Mouse (Mus musculus) neural tube, embryonic 12.5 days (tissue): ENCODE results near the gene Crip1. TPM values are rescaled to one million over a fixed set of nuclear protein-coding genes. Genes with fewer than 3 reads are reported as not detected.

Experiments used
- ATAC-seq: fragments of 200-750 bp; cut with Nextera tagmentation; 2 replicates; pipeline ENCODE4 v1.8.0; 2017; ENCODE audit warnings: low read depth, mild to moderate bottlenecking, moderate TSS enrichment, moderate library complexity; ENCODE audit not compliant: low FRiP score
- H3K27ac ChIP-seq: fragments of 300-500 bp; sonication (generic); 2 replicates; pipeline ENCODE4 v1.5.1; 2016
- H3K27me3 ChIP-seq: fragments of 300-500 bp; sonication (generic); replicated peaks from 2 replicates; pipeline ENCODE4 v1.6.1; 2016; ENCODE audit warnings: mild to moderate bottlenecking
- H3K36me3 ChIP-seq: fragments of 300-500 bp; sonication (generic); 2 replicates; pipeline ENCODE4 v1.6.1; 2016; ENCODE audit warnings: mild to moderate bottlenecking
- H3K4me1 ChIP-seq: fragments of 300-500 bp; sonication (generic); 2 replicates; pipeline ENCODE4 v1.6.1; 2016
- H3K4me2 ChIP-seq: fragments of 300-500 bp; sonication (generic); replicated peaks from 2 replicates; pipeline ENCODE4 v1.6.1; 2016; ENCODE audit warnings: mild to moderate bottlenecking
- H3K4me3 ChIP-seq: fragments of 300-500 bp; sonication (generic); 2 replicates; pipeline ENCODE4 v1.5.1; 2016
- H3K9ac ChIP-seq: fragments of 300-500 bp; sonication (generic); 2 replicates; pipeline ENCODE4 v1.6.1; 2016; ENCODE audit warnings: mild to moderate bottlenecking
- H3K9me3 ChIP-seq: fragments of 300-500 bp; sonication (generic); 2 replicates; pipeline ENCODE4 v1.6.1; 2016; ENCODE audit warnings: mild to moderate bottlenecking
- WGBS: fragments of 180-500 bp; shearing (Covaris S2); methylation state at CpG from one replicate; pipeline ENCODE4 v1.1.7; 2016; 5-methylcytosine and 5-hydroxymethylcytosine counted together
- polyA plus RNA-seq: library from polyadenylated mRNA; unstranded; fragments of >200 nt; fragmentation: Nextera tagmentation; extraction: Ambion mirVana; gene quantifications from 2 replicates; pipeline ENCODE4 v1.2.1, GENCODE M21; 2016

The Crip1 gene
- polyA plus RNA-seq, 1 experiment from 2014 or later = 65.8 TPM

DNA sequence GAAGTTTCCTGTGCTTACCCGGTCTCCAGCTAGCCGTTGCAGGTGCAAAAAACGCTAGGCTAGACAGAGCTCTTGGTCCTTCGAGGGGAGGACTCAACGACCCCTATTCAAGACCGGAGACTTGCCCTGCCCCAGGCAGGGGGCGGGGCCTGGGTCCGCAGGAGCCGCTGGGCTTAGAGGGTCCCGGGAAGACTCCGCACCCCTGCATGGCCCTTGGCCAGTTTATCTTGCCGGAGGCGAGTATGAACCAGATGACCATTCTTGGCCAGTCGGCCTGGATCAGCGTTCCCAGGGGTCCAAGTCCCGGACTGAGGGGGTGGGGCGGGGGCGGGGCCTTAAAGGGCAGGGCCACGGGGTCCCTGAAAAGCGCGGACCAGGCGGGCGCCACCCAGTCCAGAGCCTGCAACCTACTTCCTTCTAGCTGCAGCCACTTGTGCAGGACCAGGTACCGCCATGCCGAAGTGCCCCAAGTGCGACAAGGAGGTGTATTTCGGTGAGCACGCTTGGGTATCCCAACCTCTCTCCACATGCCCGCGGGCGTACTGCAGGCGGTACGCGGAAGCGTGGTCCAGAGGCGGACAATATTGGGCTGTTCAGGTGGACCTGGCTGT lies 5.7 kb downstream of the Crip1 start:
- Histone ChIP-seq H3K4me3 (peak overlapping the region; percentile 35), H3K4me2 (peak overlapping the region; percentile 79), H3K9me3 (no peaks in the 10 kb centered on the region), H3K9ac (peak overlapping the region; percentile 7), H3K36me3 (no peaks in the 10 kb centered on the region), H3K27ac (no peak overlapping the region), H3K4me1 (peaks cover 35% of the 10 kb centered on the region), H3K27me3 (peaks cover 37% of the 10 kb centered on the region)
- ATAC-seq = no peak
- 1% methylated on average over 36 of the region's 36 CpGs for WGBS

DNA sequence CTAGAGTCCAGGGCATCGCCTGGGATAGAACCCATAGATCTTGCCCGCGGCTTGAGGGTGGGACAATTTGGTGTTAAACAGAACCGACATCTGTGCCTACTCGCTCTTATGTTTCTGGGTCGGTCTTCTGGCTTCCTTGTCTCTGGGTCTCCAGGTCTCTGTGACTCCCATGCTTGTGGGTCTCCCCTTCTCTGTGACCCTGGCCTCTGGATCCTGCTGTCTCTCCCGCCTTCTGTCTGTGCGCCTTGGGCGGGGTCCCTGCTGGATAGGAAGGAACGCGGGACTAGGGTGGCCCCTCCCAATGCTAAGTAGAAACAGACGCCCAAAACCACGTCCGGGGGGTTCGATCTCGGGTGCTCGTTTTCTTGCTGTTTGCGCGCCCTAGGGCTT lies 6.2 kb downstream of the Crip1 start:
- peak overlapping the region; percentile 35 for H3K4me3 ChIP-seq
- no peak overlapping the region for H3K27ac ChIP-seq
- H3K27me3 ChIP-seq = peaks cover 37% of the 10 kb centered on the region
- no peaks in the 10 kb centered on the region for H3K36me3 ChIP-seq
- H3K9ac ChIP-seq = peak overlapping the region; percentile 7; the same call in 1 of the 2 replicates
- WGBS = 26% methylated on average over 19 of the region's 19 CpGs
- no peaks in the 10 kb centered on the region for H3K9me3 ChIP-seq
- peaks cover 40% of the 10 kb centered on the region for H3K4me1 ChIP-seq
- peak overlapping the region; percentile 79 for H3K4me2 ChIP-seq
- no peak for ATAC-seq

DNA sequence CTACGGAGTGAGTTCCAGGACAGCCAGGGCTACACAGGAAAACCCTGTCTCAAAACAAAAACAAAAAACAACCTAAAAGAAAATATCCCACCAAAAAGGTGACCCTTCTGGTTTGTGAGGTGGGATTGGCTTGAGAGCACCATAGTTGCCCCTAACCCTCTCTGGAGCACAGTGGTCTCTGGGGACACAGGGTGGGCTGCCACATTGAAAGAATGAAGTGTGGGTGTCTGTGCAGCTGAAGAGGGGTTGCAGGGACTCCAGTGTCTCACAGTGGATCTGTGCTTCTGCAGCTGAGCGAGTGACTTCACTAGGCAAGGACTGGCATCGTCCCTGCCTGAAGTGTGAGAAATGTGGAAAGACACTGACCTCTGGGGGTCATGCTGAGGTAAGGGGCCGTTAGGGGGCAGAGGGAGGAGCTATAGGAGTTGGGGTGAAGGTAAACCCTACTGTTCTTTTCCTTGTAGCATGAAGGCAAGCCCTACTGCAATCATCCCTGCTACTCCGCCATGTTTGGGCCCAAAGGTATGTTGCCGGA lies 6.9 kb downstream of the Crip1 start:
- H3K27me3 ChIP-seq = peaks cover 37% of the 10 kb centered on the region

DNA sequence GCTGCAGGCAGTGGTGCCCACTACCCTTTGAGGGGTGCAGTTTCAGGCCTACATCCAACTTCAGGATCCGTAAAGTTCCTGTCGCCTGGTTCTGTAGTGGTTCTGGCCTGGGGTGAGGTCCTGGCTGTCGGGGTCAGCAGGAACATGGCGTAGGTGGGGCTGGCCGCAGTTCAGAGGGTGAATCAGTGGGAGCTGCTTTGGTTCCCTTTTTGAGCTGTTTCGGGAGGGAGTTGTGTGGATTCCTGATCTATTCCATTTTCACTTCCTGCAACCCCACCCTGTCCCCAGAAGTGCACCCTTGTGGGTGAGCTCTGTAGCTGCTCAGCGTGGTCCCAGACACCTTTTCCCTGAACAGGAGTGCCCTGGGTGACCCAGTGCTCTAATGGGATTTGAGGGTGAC lies 7.9 kb downstream of the Crip1 start:
- no peak overlapping the region for H3K4me2 ChIP-seq
- H3K27ac ChIP-seq = no peak overlapping the region
- H3K4me3 ChIP-seq = no peak overlapping the region
- H3K9me3 ChIP-seq = no peaks in the 10 kb centered on the region
- peaks cover 37% of the 10 kb centered on the region for H3K27me3 ChIP-seq
- H3K36me3 ChIP-seq = no peaks in the 10 kb centered on the region
- peaks cover 36% of the 10 kb centered on the region for H3K4me1 ChIP-seq
- 90% methylated on average over 7 of the region's 7 CpGs for WGBS
- no peak overlapping the region for H3K9ac ChIP-seq
- no peak for ATAC-seq

More for the DNA sequence above, 6.9 kb downstream of the Crip1 start:
- no peaks in the 10 kb centered on the region for H3K36me3 ChIP-seq
- 79% methylated on average over 6 of the region's 6 CpGs for WGBS
- no peak overlapping the region for H3K9ac ChIP-seq
- H3K4me1 ChIP-seq = peaks cover 40% of the 10 kb centered on the region
- ATAC-seq = no peak
- H3K4me2 ChIP-seq = no peak overlapping the region
- H3K4me3 ChIP-seq = no peak overlapping the region
- no peak overlapping the region for H3K27ac ChIP-seq
- H3K9me3 ChIP-seq = no peaks in the 10 kb centered on the region

DNA sequence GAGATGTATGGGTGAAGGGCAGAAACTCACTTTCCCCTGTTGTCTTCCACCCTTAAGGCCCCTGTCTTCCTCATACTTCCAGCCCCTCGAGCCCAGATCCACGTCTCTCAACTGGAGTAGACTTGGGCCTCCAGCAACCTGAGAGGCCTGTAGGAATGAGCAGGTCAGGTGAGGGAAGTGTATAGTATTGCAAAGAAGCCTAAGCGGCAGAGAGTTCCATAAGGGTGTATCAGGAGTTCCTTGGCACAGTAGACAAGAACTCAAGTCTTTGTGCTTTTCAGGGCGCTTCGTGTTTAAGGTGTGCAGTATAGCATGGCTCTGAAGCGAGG lies 8.6 kb downstream of the Crip1 start:
- WGBS = 81% methylated on average over 6 of the region's 6 CpGs
- H3K27ac ChIP-seq = no peak overlapping the region
- no peak for ATAC-seq

DNA sequence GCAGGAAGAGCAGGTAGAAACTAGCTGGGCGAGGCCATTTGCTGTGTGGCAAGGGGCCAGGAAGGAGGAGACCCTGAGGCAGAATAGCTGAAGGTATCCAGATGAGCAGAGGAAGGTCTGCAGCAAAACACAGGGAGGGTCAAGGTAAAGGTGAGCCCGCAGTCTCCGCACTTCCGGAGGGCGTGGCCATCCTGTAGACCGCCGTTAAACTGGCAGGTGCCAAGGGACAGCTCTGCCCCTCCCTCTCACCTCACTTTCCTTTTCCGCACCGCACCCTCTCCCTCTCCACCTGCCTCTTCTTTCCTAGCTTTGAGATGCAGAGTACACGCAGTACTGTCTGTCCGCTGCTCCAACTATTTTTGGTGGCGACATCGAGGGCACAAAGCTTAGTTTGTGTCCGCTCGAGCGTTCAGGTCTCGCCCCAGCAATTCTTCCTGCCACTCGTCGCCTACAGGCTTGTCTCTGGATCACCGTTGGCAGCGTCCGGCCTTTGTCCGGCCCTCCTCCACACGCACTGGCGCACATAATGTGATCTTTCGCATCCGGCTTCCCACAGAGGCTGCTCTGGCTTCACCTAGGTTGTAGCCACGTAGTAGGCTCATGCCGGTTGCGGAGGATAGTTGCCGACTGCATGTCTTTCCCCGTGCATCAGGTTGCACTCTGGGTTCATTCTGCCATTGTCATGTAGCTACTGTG lies 9.1 kb downstream of the Crip1 start:
- Histone ChIP-seq H3K4me2 (peak overlapping the region; percentile 67), H3K27me3 (peaks cover 32% of the 10 kb centered on the region), H3K27ac (peak overlapping the region; percentile 38; the same call in 1 of the 2 replicates), H3K9me3 (no peaks in the 10 kb centered on the region), H3K36me3 (peaks cover 6% of the 10 kb centered on the region; the same call in 1 of the 2 replicates), H3K4me1 (peaks cover 33% of the 10 kb centered on the region), H3K4me3 (peak overlapping the region; percentile 29), H3K9ac (peak overlapping the region; percentile 57)
- peak; percentile 9 for ATAC-seq
- WGBS = 4% methylated on average over 32 of the region's 32 CpGs

More for the DNA sequence above, 8.6 kb downstream of the Crip1 start:
- Histone ChIP-seq H3K9me3 (no peaks in the 10 kb centered on the region), H3K4me3 (peak overlapping the region; percentile 29; the same call in 1 of the 2 replicates), H3K4me2 (peak overlapping the region; percentile 67), H3K36me3 (peaks cover 1% of the 10 kb centered on the region; the same call in 1 of the 2 replicates), H3K9ac (0 out of 2 replicates have a peak overlapping the region, but pooled peaks have one; percentile 57), H3K27me3 (peaks cover 37% of the 10 kb centered on the region), H3K4me1 (peaks cover 33% of the 10 kb centered on the region)

DNA sequence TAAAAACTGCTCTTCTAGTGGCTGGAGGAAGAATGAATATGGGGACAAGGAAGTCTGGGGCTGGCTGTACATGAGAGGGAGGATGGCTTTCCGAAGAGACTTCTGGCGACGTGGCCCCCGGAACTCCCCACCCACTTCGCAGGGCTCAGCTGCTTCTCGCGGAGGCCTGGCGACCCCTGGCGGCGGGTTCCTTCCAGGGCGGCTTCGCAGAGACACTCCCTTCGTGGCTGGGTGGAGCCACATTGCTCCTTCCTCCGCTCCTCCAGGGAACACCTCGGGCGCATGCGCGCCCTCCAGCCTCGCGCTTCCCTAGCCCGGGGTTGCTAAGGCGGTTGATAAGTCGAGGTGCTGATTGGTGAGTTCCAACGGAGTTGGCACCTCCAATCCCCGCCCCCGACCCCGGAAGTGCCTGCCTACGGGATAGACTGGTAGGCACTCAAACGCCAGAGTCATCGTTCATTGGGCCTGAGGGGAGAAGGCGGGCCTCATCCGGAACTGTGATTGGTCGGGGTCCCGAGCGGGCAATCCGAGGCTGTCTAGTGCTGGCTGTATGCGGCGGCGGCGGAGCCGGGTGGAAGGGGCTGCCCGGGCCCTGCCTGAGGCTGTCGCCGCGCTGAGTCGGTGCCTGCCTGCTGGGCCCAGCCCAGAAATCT lies 9.9 kb downstream of the Crip1 start, which contains the start of gene Tedc1:
Gene Tedc1, plus strand, starts transcription at position 535 of the 653 bp plus-strand sequence.
- H3K9ac ChIP-seq = peak within 1 kb of the TSS; percentile 57
- peak within 1 kb of the TSS; percentile 38; the same call in 1 of the 2 replicates for H3K27ac ChIP-seq
- peaks cover 33% of the 10 kb centered on the region for H3K4me1 ChIP-seq
- peak within 1 kb of the TSS; percentile 58 for H3K4me3 ChIP-seq
- H3K4me2 ChIP-seq = peak within 1 kb of the TSS; percentile 83
- under 1% methylated on average over 46 of the region's 46 CpGs for WGBS
- peaks cover 26% of the 10 kb centered on the region for H3K27me3 ChIP-seq
- peaks cover 7% of the 10 kb centered on the region; the same call in 1 of the 2 replicates for H3K36me3 ChIP-seq
- no peaks in the 10 kb centered on the region for H3K9me3 ChIP-seq
- peak; percentile 96 for ATAC-seq

DNA sequence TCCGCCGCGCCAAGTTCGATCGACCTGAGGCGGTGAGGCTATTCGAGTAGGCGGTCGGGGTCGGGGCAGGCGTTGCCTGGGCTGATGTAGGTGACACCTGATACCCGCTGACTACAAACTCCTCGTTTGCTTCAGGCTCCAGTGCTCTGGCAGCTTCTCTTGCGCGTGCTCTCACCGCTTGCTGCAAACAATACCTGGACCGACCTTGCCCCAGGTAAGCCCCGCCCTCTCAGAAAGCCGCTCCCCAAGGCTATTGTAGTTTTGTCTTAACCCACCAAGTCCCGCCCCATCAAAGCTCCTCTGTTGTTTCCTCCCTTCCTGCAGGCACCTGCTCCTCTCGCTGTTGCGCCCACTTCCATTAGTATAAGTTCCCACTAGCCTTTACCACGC lies 10.4 kb downstream of the Crip1 start:
- H3K4me3 ChIP-seq = peak overlapping the region; percentile 58
- H3K27me3 ChIP-seq = peaks cover 23% of the 10 kb centered on the region
- peaks cover 29% of the 10 kb centered on the region for H3K4me1 ChIP-seq
- no peaks in the 10 kb centered on the region for H3K9me3 ChIP-seq
- H3K4me2 ChIP-seq = peak overlapping the region; percentile 83
- ATAC-seq = no peak
- no peak overlapping the region for H3K27ac ChIP-seq
- peaks cover 12% of the 10 kb centered on the region; the same call in 1 of the 2 replicates for H3K36me3 ChIP-seq
- WGBS = 0% methylated on average over 23 of the region's 23 CpGs
- peak overlapping the region; percentile 57 for H3K9ac ChIP-seq

DNA sequence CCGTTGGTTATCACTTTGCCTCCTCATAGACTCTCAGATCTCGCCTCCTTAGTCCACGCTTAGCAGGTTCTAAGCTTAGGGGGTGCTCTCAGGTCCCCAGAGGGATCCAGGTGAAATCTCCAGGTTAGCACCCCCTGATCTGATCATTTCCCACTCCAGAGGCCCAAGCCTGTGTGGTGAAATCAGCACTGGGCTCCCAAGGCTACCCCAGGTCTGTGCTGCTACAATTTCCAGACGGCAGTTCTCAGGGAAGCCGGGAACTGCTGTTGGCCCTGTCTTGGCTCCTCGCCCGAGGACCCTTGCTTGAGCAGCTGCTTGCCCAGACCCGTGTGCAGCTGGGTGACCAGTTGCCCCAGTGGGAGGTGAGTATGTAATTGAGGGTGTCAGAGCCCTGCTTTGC lies 10.9 kb downstream of the Crip1 start:
- WGBS = 34% methylated on average over 8 of the region's 8 CpGs
- ATAC-seq = no peak

DNA sequence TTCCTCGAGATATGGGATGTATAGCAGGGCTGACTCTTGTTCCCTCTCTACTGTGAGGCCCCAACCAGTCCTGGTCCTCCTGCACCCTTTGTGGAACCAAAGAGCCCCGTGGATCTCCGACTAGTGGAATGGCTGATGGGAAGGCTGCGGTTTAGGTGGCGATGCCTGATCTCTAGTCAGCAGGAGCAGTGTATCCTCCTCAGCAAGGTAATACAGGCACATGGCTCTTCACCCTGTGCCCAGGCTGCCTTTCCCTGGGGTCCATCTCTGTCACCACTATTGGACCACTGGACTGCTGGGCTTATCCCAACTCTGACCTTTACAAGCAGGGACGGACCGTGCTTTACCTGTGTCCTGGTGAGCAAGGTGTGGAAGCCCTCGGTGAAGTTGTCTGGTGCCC lies 11.4 kb downstream of the Crip1 start:
- H3K4me2 ChIP-seq = peak overlapping the region; percentile 83
- no peak overlapping the region for H3K4me3 ChIP-seq
- H3K36me3 ChIP-seq = peaks cover 16% of the 10 kb centered on the region; the same call in 1 of the 2 replicates
- no peak overlapping the region for H3K27ac ChIP-seq
- H3K9ac ChIP-seq = no peak overlapping the region; the same call in 1 of the 2 replicates
- WGBS = 93% methylated on average over 8 of the region's 8 CpGs
- no peaks in the 10 kb centered on the region for H3K9me3 ChIP-seq
- ATAC-seq = no peak
- H3K27me3 ChIP-seq = peaks cover 14% of the 10 kb centered on the region
- H3K4me1 ChIP-seq = peaks cover 19% of the 10 kb centered on the region

More for the DNA sequence above, 10.9 kb downstream of the Crip1 start:
- Histone ChIP-seq H3K4me3 (peak overlapping the region; percentile 58), H3K27me3 (peaks cover 19% of the 10 kb centered on the region), H3K4me1 (peaks cover 24% of the 10 kb centered on the region), H3K9me3 (no peaks in the 10 kb centered on the region), H3K9ac (peak overlapping the region; percentile 57; the same call in 1 of the 2 replicates), H3K36me3 (peaks cover 16% of the 10 kb centered on the region; the same call in 1 of the 2 replicates), H3K4me2 (peak overlapping the region; percentile 83), H3K27ac (no peak overlapping the region)

DNA sequence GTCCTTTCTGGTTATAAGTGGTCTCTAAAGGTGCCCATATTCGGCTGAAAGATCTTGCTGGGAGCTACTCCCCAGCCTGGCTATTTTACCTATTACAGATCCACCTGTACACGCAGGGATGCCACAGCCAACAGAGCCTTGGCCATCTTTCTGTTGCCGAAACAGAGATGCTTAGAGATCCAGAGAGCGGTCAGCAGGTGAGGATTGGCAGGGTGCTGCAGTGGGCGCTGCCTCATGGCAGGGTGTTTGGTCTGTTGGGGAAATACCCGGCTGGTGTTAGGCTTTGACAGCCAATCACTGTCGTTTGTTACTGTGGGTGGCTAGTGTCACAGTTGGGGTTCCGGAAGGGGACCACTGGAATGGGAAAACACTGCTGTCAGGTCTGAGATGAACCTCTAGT lies 11.9 kb downstream of the Crip1 start:
- H3K4me1 ChIP-seq = peaks cover 21% of the 10 kb centered on the region
- no peak overlapping the region for H3K27ac ChIP-seq
- no peak for ATAC-seq
- peaks cover 17% of the 10 kb centered on the region; the same call in 1 of the 2 replicates for H3K36me3 ChIP-seq
- peaks cover 9% of the 10 kb centered on the region for H3K27me3 ChIP-seq
- no peak overlapping the region for H3K9ac ChIP-seq
- no peaks in the 10 kb centered on the region for H3K9me3 ChIP-seq
- no peak overlapping the region for H3K4me3 ChIP-seq
- 90% methylated on average over 8 of the region's 8 CpGs for WGBS
- H3K4me2 ChIP-seq = no peak overlapping the region

DNA sequence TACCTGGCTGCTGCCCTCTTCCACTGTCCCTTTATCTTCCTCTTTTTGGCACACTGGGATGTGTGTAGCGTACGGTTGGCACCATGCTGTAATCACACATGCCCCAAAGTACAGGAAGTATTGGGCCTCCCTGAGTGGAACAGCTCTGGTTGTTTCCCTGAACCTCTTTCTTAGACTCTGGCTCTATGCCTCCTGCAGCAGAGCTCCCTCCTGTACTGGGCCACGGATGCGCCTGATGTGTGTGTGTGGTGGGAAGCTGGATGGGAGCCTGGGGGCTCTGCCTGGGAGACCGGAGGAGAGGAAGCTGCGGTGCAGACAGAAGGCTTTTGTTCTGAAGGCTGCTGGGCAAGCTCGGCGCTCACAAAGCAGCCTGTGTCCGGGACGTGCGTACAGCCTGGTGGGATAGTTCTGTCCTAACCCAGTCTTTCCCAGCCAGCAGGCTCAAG lies 17.5 kb downstream of the Crip1 start:
- Histone ChIP-seq H3K4me1 (peaks cover 5% of the 10 kb centered on the region; the same call in 1 of the 2 replicates), H3K9me3 (no peaks in the 10 kb centered on the region), H3K9ac (no peak overlapping the region), H3K4me3 (no peak overlapping the region), H3K27ac (no peak overlapping the region), H3K27me3 (no peaks in the 10 kb centered on the region), H3K4me2 (no peak overlapping the region), H3K36me3 (peaks cover 24% of the 10 kb centered on the region)
- 73% methylated on average over 11 of the region's 11 CpGs for WGBS
- ATAC-seq = peak; percentile 60
